Mouse (Mus musculus) mouse embryonic stem cell (cell line): Measurements from ENCODE around the gene Olfr974.
"Not testable (repeated sequence)": the region's sequence is repeated elsewhere in the genome, so short reads cannot be mapped to it uniquely, and the experiment has no call there.

Source experiments
- in situ Hi-C, 2 experiments: fragments of 300-500 bp; cut with MboI; formaldehyde crosslinking; loops; 1 replicate in 1 of 2; 3 replicates in 1 of 2; pipeline ENCODE4 v1.14.3; 2019 to 2020; ENCODE audit warnings: low sequenced_read_pairs in 2 of 2, low pct_unique_long_range_greater_than_20kb in 1 of 2, mixed read lengths in 1 of 2; ENCODE audit not compliant: unreplicated experiment in 1 of 2

Gene Olfr974

DNA sequence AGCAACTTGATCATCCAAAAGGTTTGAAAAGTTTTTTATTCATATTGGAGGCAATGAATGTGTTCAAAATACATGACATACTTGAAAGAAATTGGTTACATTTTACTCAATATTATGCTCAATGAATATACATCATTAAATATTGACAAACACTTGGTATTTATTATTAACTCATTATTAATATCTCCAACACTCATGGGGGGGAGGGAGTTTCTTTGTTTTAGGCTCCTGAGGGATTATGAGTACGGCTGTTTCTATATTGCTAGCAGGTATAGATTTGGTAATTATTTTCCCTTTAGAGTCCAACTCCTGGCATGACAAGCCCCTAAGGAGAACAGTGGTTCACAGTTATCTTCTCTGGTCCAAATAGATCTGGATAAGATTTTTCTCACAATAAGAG lies at the start of gene Olfr974:
Gene Olfr974 (plus strand): TSS at position 301 of the 400 bp plus-strand sequence.
- in situ Hi-C loops, result no loop called here

DNA sequence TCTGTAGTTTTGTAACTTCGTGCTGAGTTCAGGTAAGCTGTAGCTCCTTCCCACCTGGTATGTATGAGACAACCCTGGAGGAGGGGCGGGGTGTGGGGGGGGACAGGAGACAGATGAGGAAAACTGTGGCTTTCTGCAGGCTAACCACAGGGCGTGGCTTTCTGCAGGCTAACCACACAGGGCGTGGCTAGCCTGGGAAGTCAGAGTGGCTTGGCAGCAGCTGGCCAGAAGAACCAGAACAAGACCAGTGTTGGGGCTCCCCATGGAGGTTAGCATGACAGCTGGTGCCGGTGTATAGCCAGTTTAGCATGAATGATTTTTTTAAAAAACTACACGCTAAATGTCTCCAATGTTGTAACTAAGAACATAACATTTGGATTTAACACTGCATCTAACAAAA lies 32.2 kb upstream of the Olfr974 start:
- in situ Hi-C loops, result no loop called here

DNA sequence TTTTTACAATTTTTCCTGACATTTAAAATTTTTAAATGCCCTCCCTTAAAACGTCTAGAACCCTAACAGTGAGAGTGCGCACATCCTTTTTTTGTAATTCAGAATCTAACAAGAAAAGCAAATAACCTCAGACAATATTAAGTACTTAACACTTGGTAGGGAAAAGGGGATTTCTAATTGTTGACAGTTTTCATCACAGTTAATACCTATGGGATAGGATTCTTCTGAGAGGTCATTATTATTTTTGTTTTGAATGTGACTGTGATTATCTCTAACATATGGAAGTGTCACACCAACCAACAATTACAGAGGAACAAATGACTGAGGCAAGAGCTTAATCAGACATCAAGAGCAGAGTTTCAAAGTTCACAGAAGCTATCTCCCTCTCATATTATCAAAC lies 30.3 kb upstream of the Olfr974 start, which contains the start of gene Olfr229:
Gene Olfr229 (plus strand): TSS at position 301 of the 400 bp plus-strand sequence.
- in situ Hi-C loops, result no loop called here

DNA sequence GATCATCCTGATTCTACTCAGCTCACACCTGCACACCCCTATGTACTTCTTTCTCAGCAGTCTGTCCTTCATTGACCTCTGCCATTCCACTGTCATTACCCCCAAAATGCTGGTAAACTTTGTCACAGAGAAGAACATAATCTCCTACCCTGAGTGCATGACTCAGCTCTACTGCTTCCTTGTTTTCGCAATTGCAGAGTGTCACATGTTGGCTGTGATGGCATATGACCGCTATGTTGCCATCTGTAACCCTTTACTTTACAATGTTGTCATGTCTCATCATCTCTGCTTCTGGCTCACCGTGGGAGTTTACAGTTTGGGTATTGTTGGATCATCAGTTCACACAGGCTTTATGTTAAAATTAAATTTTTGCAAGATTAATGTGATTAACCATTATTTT lies 27.4 kb upstream of the Olfr974 start:
- in situ Hi-C loops, result no loop called here

DNA sequence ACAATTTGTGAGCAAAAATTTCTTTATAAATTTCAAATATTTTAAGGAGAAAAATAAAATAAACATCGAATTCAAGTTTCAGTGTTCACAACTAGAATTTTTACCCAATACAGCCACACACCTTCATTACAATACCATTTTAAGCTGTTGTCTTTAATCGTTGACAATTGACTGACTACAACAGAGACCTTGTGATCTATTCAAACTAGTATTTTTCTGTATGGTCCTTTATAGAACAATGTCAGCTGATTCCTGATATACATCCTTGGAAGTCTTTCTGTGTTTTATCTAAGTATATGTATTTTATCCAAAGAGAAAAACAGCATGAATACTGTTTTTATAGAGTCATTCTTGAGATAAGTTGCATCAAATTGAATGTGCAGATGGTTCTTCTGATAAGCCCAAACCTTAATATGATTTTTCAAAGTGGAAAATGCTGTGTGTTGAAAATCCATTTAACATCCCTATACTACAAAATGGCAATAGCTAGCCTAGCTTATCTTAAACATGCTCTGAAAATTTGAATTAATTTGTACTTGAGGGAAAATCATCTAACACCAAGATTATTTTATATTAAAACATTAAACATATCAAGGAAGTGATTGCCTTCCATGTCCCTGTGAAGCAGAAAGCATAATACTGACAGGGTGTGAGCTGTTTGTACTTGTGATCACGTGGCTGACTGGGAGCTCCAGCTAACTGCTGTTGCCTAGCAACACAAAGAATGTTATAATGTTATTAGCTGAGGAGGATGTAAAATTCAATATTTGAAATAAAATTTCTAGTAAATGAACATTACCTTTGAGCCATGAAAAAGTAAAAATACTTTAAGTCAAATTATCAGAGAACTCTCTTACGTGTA lies 9.1 kb upstream of the Olfr974 start:
- in situ Hi-C loops, result not testable (repeated sequence)

DNA sequence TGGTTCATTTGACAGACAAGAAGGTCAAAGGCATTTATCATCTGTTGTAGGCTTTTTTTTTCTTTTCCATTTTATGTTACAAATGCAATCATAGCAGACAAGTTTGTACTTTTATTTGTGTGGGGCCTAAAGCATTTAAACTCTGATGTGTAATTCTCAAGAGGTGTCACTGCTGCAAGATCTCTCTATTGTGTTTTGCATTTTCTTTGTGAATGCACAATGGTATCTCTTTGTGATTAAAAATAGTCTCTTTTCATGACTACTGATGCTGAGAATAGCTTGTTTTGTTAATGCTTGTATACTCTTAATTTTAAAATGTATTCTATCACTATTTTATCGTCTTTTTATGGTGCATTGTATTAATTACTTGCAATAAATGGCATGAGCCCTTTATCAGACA lies 8.5 kb upstream of the Olfr974 start:
- in situ Hi-C loops, result not testable (repeated sequence)

DNA sequence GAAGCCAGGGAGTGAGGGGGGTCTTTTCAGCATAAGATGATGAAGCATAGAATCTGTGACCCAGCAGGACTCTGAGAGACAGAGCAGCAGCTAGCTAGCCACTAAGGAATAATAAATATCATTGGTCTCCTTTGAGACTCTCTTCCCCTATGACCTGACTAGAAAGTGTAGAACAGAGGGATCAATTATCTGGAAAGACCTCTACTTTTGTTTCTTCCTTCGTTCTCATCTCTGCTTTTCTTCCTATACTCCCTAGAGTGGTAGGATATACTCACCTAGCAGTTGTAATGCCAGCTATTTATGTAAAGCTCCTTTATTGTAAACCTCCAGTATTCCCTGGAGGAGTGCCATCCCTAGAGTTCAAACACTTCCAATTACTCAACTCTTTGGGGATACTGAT lies 14.6 kb downstream of the Olfr974 start, which contains the start of gene Olfr975:
Gene Olfr975 (minus strand): TSS at position 101 of the 400 bp plus-strand sequence.
- in situ Hi-C loops, result no loop called here

DNA sequence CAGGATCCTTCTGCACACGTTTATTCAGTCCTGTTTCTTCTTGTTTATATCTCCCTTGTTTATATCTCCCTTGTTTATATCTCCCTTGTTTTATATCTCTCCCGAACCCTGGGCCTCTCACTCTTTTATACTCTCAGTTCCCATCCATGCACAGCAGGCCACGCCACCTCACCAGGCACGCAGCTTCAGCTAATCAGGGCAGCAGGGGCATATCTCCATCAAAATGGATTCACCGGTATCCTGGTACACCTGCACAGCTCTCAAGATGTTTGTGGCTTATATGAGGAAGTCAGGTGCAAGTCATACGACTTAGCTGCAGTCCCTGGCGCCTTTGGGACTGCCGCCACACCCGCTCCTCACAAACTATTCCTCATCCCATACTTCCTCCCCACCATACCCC lies 23.7 kb downstream of the Olfr974 start, which contains the start of gene Olfr976:
Gene Olfr976 (minus strand): TSS at position 101 of the 400 bp plus-strand sequence.
- in situ Hi-C loops, result not testable (repeated sequence)

DNA sequence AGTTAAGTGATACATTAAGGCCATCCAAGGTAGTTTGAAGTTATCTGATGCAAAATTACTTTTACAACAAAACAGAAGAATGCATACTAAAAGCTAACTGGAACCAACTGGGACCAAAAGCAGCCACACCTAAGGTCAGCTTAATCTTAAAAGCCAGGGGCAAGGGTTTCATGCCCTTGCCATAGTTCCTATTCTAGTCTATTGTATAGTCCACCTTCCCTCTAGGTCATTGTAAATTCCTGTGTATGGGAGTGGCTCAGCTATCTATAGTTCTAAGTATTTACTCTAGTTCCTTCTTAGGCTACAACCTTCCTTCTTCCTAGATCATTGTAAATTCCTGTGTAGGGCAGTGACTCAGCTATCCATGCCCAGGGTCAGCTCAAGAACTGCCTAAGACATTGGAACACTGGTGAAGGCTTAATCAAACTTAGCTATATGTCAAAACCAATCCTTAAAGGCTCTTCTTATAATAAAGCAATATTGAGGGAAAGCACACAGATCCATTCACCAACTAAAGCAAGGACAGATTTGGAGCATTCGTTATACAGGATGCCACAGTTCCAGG lies 39.4 kb downstream of the Olfr974 start:
- in situ Hi-C loops, result not testable (repeated sequence)

DNA sequence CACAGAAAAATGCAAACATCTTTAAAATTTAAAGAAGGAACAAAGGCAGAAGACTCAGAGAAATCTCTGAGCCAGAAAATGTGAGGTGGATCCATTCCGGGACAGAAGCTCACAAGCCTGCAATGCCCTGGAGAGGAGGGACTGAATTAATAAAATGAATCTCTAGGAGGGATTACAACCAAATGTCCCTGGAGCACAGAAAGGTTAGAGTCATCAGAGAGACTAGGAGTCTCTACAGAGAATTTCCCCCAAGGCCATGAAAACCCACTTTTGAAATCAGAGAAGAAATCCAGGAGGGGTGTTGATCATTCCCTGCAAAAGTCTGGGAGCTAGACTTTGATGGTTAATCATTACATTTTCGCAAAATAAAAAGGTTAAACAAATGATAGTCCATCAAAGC lies 54.5 kb downstream of the Olfr974 start, which contains the start of gene Olfr978:
Gene Olfr978 (plus strand): TSS at position 301 of the 400 bp plus-strand sequence.
- in situ Hi-C loops, result no loop called here
